Mouse (Mus musculus) forebrain, embryonic 14.5 days (tissue): Measurements from ENCODE around the gene Fbxl15. TPM values are rescaled to one million over a fixed set of nuclear protein-coding genes. Genes with fewer than 3 reads are reported as not detected.

Experiments used
- ATAC-seq: fragments of 200-750 bp; cut with Nextera tagmentation; 2 replicates; pipeline ENCODE4 v1.8.0; 2017; ENCODE audit warnings: mild to moderate bottlenecking, moderate library complexity
- DNase-seq: peaks from one replicate; pipeline ENCODE4 v3.0.0-alpha.2; 2015; ENCODE audit warnings: low spot score
- H3K27ac ChIP-seq: fragments of 300-500 bp; sonication (generic); 2 replicates; pipeline ENCODE4 v1.5.1; 2014; ENCODE audit warnings: low read depth, mild to moderate bottlenecking, control low read depth, low read length, moderate library complexity
- H3K27me3 ChIP-seq: fragments of 300-500 bp; sonication (generic); replicated peaks from 2 replicates; pipeline ENCODE4 v1.6.1; 2014; ENCODE audit warnings: low read length, control low read depth, mixed read lengths; ENCODE audit not compliant: control insufficient read depth, insufficient read depth
- H3K36me3 ChIP-seq: fragments of 300-500 bp; sonication (generic); 2 replicates; pipeline ENCODE4 v1.6.1; 2014; ENCODE audit warnings: low read length, control low read depth; ENCODE audit not compliant: control insufficient read depth, insufficient read depth
- H3K4me1 ChIP-seq: fragments of 300-500 bp; sonication (generic); 2 replicates; pipeline ENCODE4 v1.6.1; 2014; ENCODE audit warnings: antibody characterized with exemption, low read length, control low read depth; ENCODE audit not compliant: control insufficient read depth, insufficient read depth
- H3K4me2 ChIP-seq: fragments of 300-500 bp; sonication (generic); 2 replicates; pipeline ENCODE4 v1.6.1; 2014; ENCODE audit warnings: mild to moderate bottlenecking, control low read depth, low read length
- H3K4me3 ChIP-seq: fragments of 300-500 bp; sonication (generic); 2 replicates; pipeline ENCODE4 v1.5.1; 2014; ENCODE audit warnings: low read depth, low read length, control low read depth
- H3K9ac ChIP-seq: fragments of 300-500 bp; sonication (generic); 2 replicates; pipeline ENCODE4 v1.6.1; 2014; ENCODE audit warnings: mild to moderate bottlenecking, low read length, control low read depth, moderate library complexity
- H3K9me3 ChIP-seq: fragments of 300-500 bp; sonication (generic); replicated peaks from 2 replicates; pipeline ENCODE4 v1.6.1; 2016; ENCODE audit warnings: low read length, control low read depth, mixed read lengths; ENCODE audit not compliant: control insufficient read depth
- WGBS: fragments of 180-500 bp; shearing (Covaris S2); extraction: QIAGEN DNeasy Blood & Tissue Kit; methylation state at CpG from one replicate; pipeline ENCODE4 v1.1.7; 2014; 5-methylcytosine and 5-hydroxymethylcytosine counted together
- polyA plus RNA-seq: library from polyadenylated mRNA; unstranded; fragments of >200 nt; fragmentation: Nextera tagmentation; extraction: Ambion mirVana; gene quantifications from 2 replicates; pipeline ENCODE4 v1.2.1, GENCODE M21; 2014

Gene Fbxl15
- polyA plus RNA-seq, 1 experiment from 2014 or later: 43.1 TPM

DNA sequence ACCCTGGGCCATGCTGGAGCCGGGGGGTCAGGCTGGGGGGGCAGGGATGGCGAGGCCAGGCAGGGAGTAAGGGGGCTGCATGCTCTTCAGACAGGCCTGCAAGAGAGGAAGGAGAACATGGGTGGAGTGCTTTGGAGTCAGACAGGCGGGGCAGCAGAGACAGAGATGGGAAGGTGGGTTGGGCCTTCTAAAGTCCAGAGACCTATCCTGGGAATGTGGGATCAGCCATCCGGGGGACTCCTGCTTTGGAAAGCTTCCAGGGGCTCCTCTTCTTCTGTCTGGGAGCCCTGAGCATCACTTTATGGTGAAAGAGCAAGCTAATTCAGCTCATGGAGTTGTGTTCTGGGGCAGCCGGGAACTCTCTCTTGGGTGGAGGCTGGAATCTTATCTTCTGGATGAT lies 3.1 kb upstream of the Fbxl15 start:
- H3K4me3 ChIP-seq: peak overlapping the region; percentile 68
- 65% methylated on average over 5 of the region's 5 CpGs for WGBS
- peak overlapping the region; percentile 77; the same call in 1 of the 2 replicates for H3K9ac ChIP-seq
- peaks cover 6% of the 10 kb centered on the region for H3K27me3 ChIP-seq
- H3K36me3 ChIP-seq: no peaks in the 10 kb centered on the region
- no peaks in the 10 kb centered on the region for H3K9me3 ChIP-seq
- DNase-seq: no peak
- peaks cover 50% of the 10 kb centered on the region for H3K4me1 ChIP-seq
- H3K4me2 ChIP-seq: peak overlapping the region; percentile 100
- H3K27ac ChIP-seq: no peak overlapping the region
- ATAC-seq: no peak

DNA sequence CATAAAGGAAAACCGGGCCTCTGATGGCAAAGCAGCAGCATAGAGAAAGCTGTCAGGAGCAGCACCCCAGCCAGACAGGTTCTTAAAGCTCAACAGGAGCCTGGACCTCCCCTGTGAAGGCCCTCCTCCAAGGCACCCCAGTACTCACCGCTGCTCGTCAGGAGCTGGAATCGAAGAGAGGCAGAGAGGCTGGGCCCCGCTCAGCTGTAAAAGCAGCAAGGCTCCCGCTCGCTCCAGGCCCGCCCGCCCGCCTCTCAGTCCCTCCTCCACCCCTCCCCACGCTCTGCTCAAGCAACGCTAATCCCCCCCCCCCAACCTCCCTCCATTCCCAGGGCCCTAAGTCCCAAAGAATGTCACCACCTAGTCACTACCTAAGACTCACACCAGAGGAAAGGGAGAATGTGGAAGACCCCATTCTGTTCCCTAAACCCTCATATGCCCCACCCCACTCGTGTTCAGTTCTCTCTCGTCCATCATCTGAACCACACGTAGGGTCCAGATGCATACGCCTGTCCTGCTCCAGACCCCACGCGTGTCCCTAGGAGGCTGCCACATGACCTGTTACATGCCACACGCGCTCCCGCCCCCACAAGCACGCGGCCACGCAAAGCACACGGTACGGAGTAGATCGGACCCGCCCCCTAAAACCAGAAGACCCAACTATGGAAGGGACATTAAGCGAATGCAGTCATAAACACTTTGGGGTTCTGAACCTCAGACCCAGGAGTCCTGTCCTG lies 1.8 kb upstream of the Fbxl15 start:
- no peak for ATAC-seq
- Histone ChIP-seq H3K4me3 (peak overlapping the region; percentile 68), H3K4me2 (peak overlapping the region; percentile 100), H3K27ac (peak overlapping the region; percentile 96; the same call in 1 of the 2 replicates), H3K9ac (peak overlapping the region; percentile 77), H3K9me3 (no peaks in the 10 kb centered on the region), H3K27me3 (no peaks in the 10 kb centered on the region; the same call in 1 of the 2 replicates), H3K36me3 (peaks cover 12% of the 10 kb centered on the region), H3K4me1 (peaks cover 47% of the 10 kb centered on the region)
- no peak for DNase-seq
- 3% methylated on average over 28 of the region's 29 CpGs for WGBS

DNA sequence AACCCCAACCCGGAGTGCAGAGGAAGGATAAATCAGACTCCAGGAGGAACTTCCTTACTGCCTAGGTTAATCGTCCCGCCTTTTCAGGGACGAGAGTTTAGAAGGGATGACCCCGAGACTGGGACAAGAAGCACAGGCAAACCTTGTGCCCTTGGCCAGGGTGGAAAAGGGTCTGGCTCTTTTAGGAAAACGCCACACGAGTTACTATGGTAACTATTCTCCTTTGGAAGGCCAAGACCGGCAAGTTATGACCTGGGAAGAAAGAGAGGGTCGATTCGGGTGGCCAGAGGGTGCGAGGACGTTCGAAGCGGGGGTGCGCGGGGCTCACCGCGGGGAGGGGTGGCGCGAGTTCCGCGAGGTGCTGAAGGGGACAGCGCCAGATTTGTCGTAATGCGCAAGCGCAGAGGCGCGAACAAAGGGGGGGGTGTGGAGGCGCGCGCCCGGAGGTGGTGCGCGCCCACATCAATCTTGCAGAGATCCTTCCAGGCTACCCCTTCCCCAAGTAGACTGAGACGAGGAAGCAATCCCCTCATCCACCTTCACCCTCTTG lies 1.2 kb upstream of the Fbxl15 start, which contains the start of gene Psd:
TSS of gene Psd (minus strand) at position 401 of the 550 bp plus-strand sequence.
- Histone ChIP-seq H3K9me3 (no peaks in the 10 kb centered on the region), H3K27me3 (no peaks in the 10 kb centered on the region; the same call in 1 of the 2 replicates), H3K4me3 (peak within 1 kb of the TSS; percentile 68), H3K9ac (peak within 1 kb of the TSS; percentile 77), H3K27ac (peak within 1 kb of the TSS; percentile 96), H3K4me2 (peak within 1 kb of the TSS; percentile 100), H3K36me3 (peaks cover 18% of the 10 kb centered on the region), H3K4me1 (peaks cover 41% of the 10 kb centered on the region)
- DNase-seq: peak; percentile 84
- WGBS: under 1% methylated on average over 35 of the region's 35 CpGs
- no peak for ATAC-seq

DNA sequence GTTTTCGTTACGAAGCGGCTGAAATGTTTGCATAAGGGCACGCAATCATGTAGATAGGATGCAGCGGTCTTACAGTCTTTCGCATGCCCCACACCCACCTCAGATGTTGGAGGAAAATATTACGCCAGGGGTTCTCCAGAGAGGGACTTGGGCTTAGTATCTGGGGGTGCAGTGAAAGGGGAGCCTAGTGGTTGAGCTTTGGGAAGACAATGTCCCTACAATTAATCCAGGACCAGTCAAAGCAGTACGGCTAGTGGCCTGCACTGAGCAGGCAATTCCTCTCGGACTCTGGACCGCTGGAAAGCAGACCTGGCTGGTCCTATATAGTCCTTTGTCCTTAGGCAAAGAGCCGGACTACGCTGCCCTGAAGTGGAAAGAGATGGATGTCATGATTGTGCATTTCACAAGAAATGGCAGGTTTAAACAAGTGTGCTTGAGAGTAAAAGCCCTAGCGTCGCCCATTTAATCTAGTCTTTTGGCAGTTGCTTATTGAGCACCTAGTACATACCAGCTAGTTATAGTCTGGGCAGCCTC lies 386 bp upstream of the Fbxl15 start:
- peak overlapping the region; percentile 77 for H3K9ac ChIP-seq
- peak overlapping the region; percentile 96 for H3K27ac ChIP-seq
- H3K27me3 ChIP-seq: no peaks in the 10 kb centered on the region; the same call in 1 of the 2 replicates
- ATAC-seq (peak; percentile 0; the same call in 1 of the 2 replicates), DNase-seq (no peak)
- H3K4me1 ChIP-seq: peaks cover 33% of the 10 kb centered on the region
- H3K9me3 ChIP-seq: no peaks in the 10 kb centered on the region
- 29% methylated on average over 14 of the region's 14 CpGs for WGBS
- peak overlapping the region; percentile 100 for H3K4me2 ChIP-seq
- H3K36me3 ChIP-seq: peaks cover 26% of the 10 kb centered on the region
- peak overlapping the region; percentile 68 for H3K4me3 ChIP-seq

DNA sequence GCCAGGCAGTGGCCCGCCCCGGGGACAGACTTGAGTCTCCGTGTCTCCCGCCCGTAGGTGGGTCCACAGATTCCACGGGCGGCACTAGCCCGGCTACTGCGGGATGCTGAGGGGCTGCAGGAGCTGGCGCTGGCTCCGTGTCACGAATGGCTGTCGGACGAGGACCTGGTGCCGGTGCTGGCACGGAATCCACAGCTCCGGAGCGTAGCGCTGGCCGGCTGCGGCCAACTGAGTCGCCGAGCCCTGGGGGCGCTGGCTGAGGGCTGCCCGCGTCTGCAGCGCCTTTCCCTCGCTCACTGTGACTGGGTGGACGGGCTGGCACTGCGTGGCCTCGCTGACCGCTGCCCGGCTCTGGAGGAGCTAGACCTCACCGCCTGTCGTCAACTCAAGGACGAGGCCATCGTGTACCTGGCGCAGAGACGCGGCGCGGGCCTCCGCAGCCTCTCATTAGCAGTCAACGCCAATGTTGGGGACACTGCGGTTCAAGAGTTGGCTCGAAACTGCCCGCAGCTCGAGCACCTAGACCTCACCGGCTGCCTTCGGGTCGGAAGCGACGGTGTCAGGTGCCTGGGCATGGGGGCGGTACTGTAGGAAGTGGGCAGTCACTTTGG lies 1.2 kb downstream of the Fbxl15 start:
- H3K4me2 ChIP-seq: peak overlapping the region; percentile 100
- H3K27me3 ChIP-seq: no peaks in the 10 kb centered on the region; the same call in 1 of the 2 replicates
- peaks cover 27% of the 10 kb centered on the region for H3K36me3 ChIP-seq
- peak overlapping the region; percentile 96 for H3K27ac ChIP-seq
- H3K9ac ChIP-seq: peak overlapping the region; percentile 77
- no peaks in the 10 kb centered on the region for H3K9me3 ChIP-seq
- ATAC-seq (peak; percentile 8; the same call in 1 of the 2 replicates), DNase-seq (no peak)
- peaks cover 27% of the 10 kb centered on the region for H3K4me1 ChIP-seq
- WGBS: 1% methylated on average over 54 of the region's 54 CpGs
- H3K4me3 ChIP-seq: peak overlapping the region; percentile 68

DNA sequence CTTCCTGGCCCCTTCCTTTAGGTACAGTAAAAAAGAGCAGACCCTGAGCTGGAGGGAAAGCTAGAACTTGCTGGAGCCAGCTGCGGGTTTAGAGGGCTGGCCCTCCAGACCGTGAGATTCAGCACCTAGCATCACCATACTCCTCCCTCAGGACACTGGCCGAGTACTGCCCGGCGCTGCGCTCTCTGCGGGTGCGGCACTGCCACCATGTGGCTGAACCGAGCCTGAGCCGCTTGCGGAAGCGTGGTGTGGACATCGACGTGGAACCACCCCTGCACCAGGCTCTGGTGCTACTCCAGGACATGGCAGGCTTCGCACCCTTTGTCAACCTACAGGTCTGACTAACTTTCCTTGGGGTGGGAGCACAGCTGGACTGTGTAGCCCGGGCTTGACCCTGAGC lies 2.0 kb downstream of the Fbxl15 start:
- H3K9me3 ChIP-seq: no peaks in the 10 kb centered on the region
- no peak overlapping the region for H3K27ac ChIP-seq
- peak overlapping the region; percentile 100 for H3K4me2 ChIP-seq
- peaks cover 21% of the 10 kb centered on the region for H3K4me1 ChIP-seq
- H3K27me3 ChIP-seq: no peaks in the 10 kb centered on the region
- 6% methylated on average over 16 of the region's 16 CpGs for WGBS
- ATAC-seq: no peak
- DNase-seq: peak; percentile 66
- no peak overlapping the region for H3K9ac ChIP-seq
- peaks cover 27% of the 10 kb centered on the region for H3K36me3 ChIP-seq
- H3K4me3 ChIP-seq: 0 out of 2 replicates have a peak overlapping the region, but pooled peaks have one; percentile 6

DNA sequence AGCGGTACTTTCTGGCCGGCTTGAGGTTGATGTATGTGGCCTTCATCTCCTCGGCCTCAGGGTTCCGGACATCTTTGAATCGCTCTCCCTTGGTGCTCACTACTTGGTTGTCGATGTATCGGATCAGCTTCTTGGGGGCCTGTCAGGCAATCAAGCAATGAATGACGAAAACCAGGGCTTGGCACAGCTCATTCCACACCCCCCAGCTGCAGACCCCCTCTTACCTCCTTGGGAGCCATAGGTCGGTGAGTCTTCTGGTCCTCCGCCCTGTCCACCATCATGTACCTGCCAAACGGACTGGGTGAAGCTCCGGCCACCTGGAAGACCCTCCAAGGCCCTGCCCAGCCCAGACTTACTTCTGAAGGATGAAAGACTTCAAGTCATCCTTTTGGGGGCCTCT lies 2.7 kb downstream of the Fbxl15 start:
- Histone ChIP-seq H3K36me3 (peaks cover 27% of the 10 kb centered on the region), H3K4me2 (no peak overlapping the region), H3K27ac (no peak overlapping the region), H3K4me3 (no peak overlapping the region), H3K9ac (no peak overlapping the region), H3K9me3 (no peaks in the 10 kb centered on the region), H3K4me1 (peaks cover 16% of the 10 kb centered on the region), H3K27me3 (no peaks in the 10 kb centered on the region)
- 92% methylated on average over 12 of the region's 12 CpGs for WGBS
- DNase-seq: no peak
- ATAC-seq: no peak

DNA sequence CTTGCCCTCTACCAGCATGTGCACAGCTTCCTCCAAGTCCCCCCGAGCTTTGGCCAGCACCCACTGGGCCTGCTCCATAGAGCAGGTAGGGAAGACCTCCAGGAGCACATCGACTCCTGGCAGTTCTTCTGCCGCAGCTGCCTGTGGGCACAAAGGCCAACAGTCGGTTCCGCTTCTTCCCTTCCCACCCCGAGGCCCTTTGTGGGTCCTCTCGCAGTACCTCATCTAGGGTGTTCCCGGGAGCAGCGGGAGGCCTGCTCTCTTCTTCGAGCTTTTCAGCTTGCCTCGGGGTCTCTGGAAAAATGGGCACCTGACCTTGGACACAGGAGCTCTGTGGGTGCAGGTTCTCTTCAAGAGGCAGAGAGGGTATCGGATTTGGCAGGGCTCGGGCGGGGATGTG lies 3.3 kb downstream of the Fbxl15 start:
- H3K36me3 ChIP-seq: peaks cover 27% of the 10 kb centered on the region
- H3K27ac ChIP-seq: no peak overlapping the region
- H3K9ac ChIP-seq: no peak overlapping the region
- DNase-seq (no peak), ATAC-seq (no peak)
- H3K27me3 ChIP-seq: no peaks in the 10 kb centered on the region
- peaks cover 16% of the 10 kb centered on the region for H3K4me1 ChIP-seq
- WGBS: 94% methylated on average over 14 of the region's 14 CpGs
- H3K9me3 ChIP-seq: no peaks in the 10 kb centered on the region
- no peak overlapping the region for H3K4me3 ChIP-seq
- H3K4me2 ChIP-seq: no peak overlapping the region
